Comparison of ENCODE assay signal across 15 mouse cellular contexts in genomic region chr4:37338376-37338775, GRCm38 (mm10).
"Had no signal": no experiment of that assay in that cellular context is flagged by ENCODE, and none has a peak within 500 bp of the region (broad histone marks: within the 10 kb centered on the region; RNA-seq: fewer than 3 reads in every experiment).

No protein-coding gene starts in this region.

- H3K4me1 ChIP-seq: neural tube, embryonic 15.5 days; stomach, embryonic 15.5 days had no signal

- H3K27ac ChIP-seq: neural tube, embryonic 15.5 days; stomach, embryonic 15.5 days; stomach, postnatal 0 days had no signal

- DNase-seq: retina, postnatal 1 day; right cerebral cortex, adult 18-20 months; right cerebral cortex, postnatal 14 days; right cerebral cortex, postnatal 25 days; right cerebral cortex, postnatal 4 days; spleen, adult 18-20 months; thymus, adult 18-20 months; thymus, adult 2 months; thymus, postnatal 14 days; thymus, postnatal 25 days; thymus, postnatal 36 days; thymus, postnatal 4 days had no signal

- H3K36me3 ChIP-seq: neural tube, embryonic 15.5 days; stomach, embryonic 15.5 days had no signal

- H3K27me3 ChIP-seq: neural tube, embryonic 15.5 days; stomach, embryonic 15.5 days had no signal

- H3K4me3 ChIP-seq: neural tube, embryonic 15.5 days; stomach, embryonic 15.5 days had no signal

- H3K9me3 ChIP-seq: neural tube, embryonic 15.5 days; stomach, embryonic 15.5 days had no signal
